Mouse (Mus musculus): ENCODE data around the gene Adamts7. TPM values are rescaled to one million over a fixed set of nuclear protein-coding genes. Genes with fewer than 3 reads are reported as not detected.
A peak's percentile ranks its signal among the peaks of the same experiment; 100 is the strongest.

Adamts7 gene
- 6.3 and 6.5 TPM in 2 replicates for polyA plus RNA-seq (2011; ENCODE audit: insufficient read length, low read depth, missing spikeins)

DNA sequence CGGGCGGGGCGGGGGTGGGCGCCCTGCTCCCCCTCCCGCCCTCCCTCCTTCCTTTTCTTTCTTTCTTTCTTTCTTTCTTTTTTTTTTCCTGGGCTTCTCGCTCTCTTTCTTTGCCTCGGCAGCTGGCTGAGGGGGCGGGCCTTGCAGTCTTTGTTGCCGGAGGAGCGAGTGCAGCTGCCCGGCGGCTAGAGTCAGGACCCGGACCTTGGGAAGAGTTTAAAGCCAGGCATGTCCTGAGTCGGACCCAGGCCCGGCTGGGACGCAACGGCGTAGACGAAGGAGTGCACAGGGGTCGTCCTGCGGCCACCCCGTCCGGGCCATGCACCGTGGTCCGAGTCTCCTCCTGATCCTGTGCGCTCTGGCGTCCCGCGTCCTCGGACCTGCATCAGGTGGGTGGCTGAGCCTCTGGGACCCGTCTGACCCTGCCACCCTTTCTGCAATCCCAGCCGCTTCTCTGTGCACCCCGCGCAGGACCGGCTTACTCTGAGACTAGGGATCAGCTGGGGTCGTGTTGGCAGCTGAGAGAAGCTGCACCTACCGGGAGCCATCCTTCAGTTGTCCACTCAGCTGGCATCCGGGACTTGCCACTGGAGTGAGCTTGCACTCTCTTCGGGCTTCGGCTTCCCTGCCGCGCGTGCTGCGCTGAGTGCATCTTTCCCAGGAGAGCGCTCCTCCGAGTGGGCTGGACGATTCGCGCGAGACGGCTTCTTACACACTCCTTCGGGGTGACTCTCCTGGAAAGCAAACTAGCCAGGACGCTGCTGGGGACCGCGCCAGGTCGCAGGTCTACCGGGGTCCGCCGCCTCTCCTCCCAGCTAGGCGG, at the start of gene Adamts7:
Gene Adamts7 (plus strand): TSS at position 144 of the 823 bp plus-strand sequence.
- TF ChIP-seq POLR2A (IDR thresholded peaks at IDR 0.05; ENCODE audit: low read depth, low read length) (no peak), CTCF (IDR thresholded peaks at IDR 0.05; ENCODE audit: borderline replicate concordance, insufficient read depth, low read length) (no peak)
- Histone ChIP-seq H3K27ac (ENCODE audit: insufficient read depth, low read length) (no peak within 1 kb of the TSS), H3K4me1 (ENCODE audit: control insufficient read depth, insufficient read depth, low read length) (no peaks in the 10 kb centered on the region), H3K4me3 (ENCODE audit: insufficient read depth, low read length) (peak within 1 kb of the TSS; percentile 56)

GRCm38 (mm10) chr9:90113151-90113550, 49.7 kb upstream of the Adamts7 start:
- Histone ChIP-seq H3K27ac (ENCODE audit: insufficient read depth, low read length) (peak overlapping the region; percentile 99), H3K4me3 (ENCODE audit: insufficient read depth, low read length) (peak overlapping the region; percentile 90), H3K4me1 (ENCODE audit: control insufficient read depth, insufficient read depth, low read length) (peaks cover 5% of the 10 kb centered on the region)
- TF ChIP-seq POLR2A (IDR thresholded peaks at IDR 0.05; ENCODE audit: low read depth, low read length) (no peak), CTCF (IDR thresholded peaks at IDR 0.05; ENCODE audit: borderline replicate concordance, insufficient read depth, low read length) (no peak)

DNA sequence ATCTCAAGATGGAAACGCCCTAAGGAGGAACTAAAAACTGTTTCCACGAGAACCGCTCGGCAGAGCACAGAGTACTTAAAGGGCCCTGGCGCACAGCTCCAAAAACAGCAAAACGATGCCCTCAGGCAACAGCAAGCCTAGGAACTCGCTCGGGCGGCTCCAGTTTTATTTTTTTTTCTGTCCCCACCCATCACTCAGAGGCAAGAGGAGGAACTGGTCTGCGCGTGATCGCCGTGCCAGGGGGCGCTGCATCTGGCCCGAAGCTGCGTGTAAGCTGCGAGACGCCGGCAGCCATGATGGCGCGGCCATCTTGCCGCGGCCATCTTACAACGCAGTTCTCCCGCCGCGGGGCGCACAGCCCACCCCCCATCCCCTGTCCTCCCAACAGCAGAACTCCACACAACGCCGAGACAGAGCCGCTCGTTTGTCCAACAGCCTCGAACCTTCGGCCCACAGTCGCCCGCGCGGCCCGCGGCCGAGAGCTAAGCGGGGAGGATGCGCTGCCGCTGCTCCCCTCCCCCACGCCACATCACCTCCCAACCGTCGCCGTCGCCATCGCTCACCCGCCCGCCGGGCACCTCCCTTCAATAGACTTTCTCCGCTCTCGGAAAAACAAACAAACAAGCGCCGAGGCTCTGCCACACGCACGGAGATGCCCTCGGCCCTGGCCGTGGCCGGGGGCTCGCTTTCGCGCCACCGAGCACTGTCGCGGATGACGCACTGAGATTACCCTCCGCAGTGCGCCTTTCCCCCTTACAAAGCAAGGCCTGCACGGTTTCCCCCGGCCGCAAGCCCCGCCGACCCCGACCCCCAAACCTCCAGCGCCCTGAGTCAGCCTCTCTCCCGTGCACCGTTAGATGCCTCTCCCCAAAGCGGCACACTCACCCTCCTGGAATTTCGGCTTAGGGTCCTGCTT, 49.0 kb upstream of the Adamts7 start:
- H3K4me3 ChIP-seq (ENCODE audit: insufficient read depth, low read length), result peak overlapping the region; percentile 90
- TF ChIP-seq POLR2A (IDR thresholded peaks at IDR 0.05; ENCODE audit: low read depth, low read length), result peak; percentile 64
- peak; percentile 78; the same call in 1 of the 2 replicates for TF ChIP-seq CTCF (IDR thresholded peaks at IDR 0.05; ENCODE audit: borderline replicate concordance, insufficient read depth, low read length)
- H3K4me1 ChIP-seq (ENCODE audit: control insufficient read depth, insufficient read depth, low read length), result peaks cover 2% of the 10 kb centered on the region; the same call in 1 of the 2 replicates
- peak overlapping the region; percentile 99 for H3K27ac ChIP-seq (ENCODE audit: insufficient read depth, low read length)

- peak within 1 kb of the TSS; percentile 90 for H3K4me3 ChIP-seq (ENCODE audit: insufficient read depth, low read length)
- H3K4me1 ChIP-seq (ENCODE audit: control insufficient read depth, insufficient read depth, low read length), result peaks cover 2% of the 10 kb centered on the region; the same call in 1 of the 2 replicates
- H3K27ac ChIP-seq (ENCODE audit: insufficient read depth, low read length), result peak within 1 kb of the TSS; percentile 99
- TF ChIP-seq POLR2A (IDR thresholded peaks at IDR 0.05; ENCODE audit: low read depth, low read length), result peak; percentile 37
- TF ChIP-seq CTCF (IDR thresholded peaks at IDR 0.05; ENCODE audit: borderline replicate concordance, insufficient read depth, low read length), result no peak
Measured at GRCm38 (mm10) chr9:90114567-90115307, 48.1 kb upstream of the Adamts7 start, which contains the start of gene Morf4l1. Gene Morf4l1, minus strand, starts transcription at chr9:90114774.

GRCm38 (mm10) chr9:90115308-90115700, 47.6 kb upstream of the Adamts7 start:
- Histone ChIP-seq H3K27ac (ENCODE audit: insufficient read depth, low read length) (no peak overlapping the region), H3K4me1 (ENCODE audit: control insufficient read depth, insufficient read depth, low read length) (peaks cover 2% of the 10 kb centered on the region; the same call in 1 of the 2 replicates), H3K4me3 (ENCODE audit: insufficient read depth, low read length) (0 out of 2 replicates have a peak overlapping the region, but pooled peaks have one; percentile 44)
- TF ChIP-seq POLR2A (IDR thresholded peaks at IDR 0.05; ENCODE audit: low read depth, low read length) (no peak), CTCF (IDR thresholded peaks at IDR 0.05; ENCODE audit: borderline replicate concordance, insufficient read depth, low read length) (no peak)

DNA sequence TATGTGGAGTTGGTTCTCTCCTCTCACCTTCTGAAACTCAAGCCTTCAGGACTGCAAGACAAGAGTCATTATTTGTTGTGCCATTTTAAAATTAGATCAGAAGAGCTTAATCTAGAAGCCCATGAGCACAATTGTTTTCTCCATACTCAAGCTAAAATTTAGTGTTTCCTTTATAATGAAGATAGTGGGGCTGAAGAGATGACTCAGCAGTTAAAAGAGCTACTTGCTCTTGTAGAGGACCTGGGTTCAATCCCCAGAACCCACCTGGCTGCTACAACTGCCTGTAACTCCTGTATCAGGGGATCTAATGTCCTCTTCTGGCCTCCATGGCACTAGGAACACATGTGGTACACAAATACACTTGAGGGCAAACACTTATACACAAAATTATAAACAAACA, 45.6 kb upstream of the Adamts7 start:
- no peak overlapping the region for H3K4me3 ChIP-seq (ENCODE audit: insufficient read depth, low read length)
- no peak overlapping the region for H3K27ac ChIP-seq (ENCODE audit: insufficient read depth, low read length)
- no peak for TF ChIP-seq POLR2A (IDR thresholded peaks at IDR 0.05; ENCODE audit: low read depth, low read length)
- TF ChIP-seq CTCF (IDR thresholded peaks at IDR 0.05; ENCODE audit: borderline replicate concordance, insufficient read depth, low read length), result no peak
- no peaks in the 10 kb centered on the region for H3K4me1 ChIP-seq (ENCODE audit: control insufficient read depth, insufficient read depth, low read length)

- Histone ChIP-seq H3K4me3 (ENCODE audit: insufficient read depth, low read length) (no peak overlapping the region), H3K4me1 (ENCODE audit: control insufficient read depth, insufficient read depth, low read length) (peaks cover 3% of the 10 kb centered on the region; the same call in 1 of the 2 replicates), H3K27ac (ENCODE audit: insufficient read depth, low read length) (no peak overlapping the region)
- TF ChIP-seq POLR2A (IDR thresholded peaks at IDR 0.05; ENCODE audit: low read depth, low read length) (no peak), CTCF (IDR thresholded peaks at IDR 0.05; ENCODE audit: borderline replicate concordance, insufficient read depth, low read length) (no peak)
Measured at GRCm38 (mm10) chr9:90122246-90122740, 40.6 kb upstream of the Adamts7 start.

DNA sequence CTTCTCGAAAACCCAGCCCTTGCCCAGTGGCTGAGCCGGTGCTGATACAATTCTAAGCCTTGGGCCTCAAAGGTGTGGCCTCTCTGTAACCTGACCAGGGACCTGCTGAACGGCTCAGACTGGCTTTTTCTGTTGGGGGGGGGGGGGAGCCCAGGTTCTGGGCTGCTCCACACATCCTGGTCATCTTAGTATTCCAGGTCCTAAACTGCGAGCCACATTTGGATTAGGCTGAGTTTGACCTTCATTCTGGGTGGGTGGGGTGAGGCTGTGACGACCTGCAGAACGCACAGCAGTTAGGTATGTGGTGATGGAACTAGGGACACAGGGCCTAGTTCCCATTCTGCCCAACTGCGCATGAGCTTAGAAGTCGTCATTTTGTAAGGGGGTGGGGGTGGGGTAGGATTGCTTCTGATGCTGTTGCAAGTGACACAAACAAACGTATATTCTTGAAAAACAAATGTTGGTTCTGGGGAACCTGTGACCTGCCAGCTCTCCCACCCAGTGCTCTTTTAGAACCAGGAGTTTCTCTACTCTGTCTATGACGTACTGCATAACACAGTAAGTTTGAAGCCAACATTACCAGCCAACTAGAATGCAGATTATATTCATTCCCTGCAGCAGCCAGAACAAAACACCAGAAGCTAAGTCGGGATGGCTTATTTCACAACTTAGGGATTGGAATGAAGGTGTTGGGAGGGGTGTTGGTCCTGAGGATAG, 38.6 kb upstream of the Adamts7 start:
- H3K4me1 ChIP-seq (ENCODE audit: control insufficient read depth, insufficient read depth, low read length), result peaks cover 3% of the 10 kb centered on the region; the same call in 1 of the 2 replicates
- no peak for TF ChIP-seq CTCF (IDR thresholded peaks at IDR 0.05; ENCODE audit: borderline replicate concordance, insufficient read depth, low read length)
- TF ChIP-seq POLR2A (IDR thresholded peaks at IDR 0.05; ENCODE audit: low read depth, low read length), result no peak
- H3K27ac ChIP-seq (ENCODE audit: insufficient read depth, low read length), result no peak overlapping the region; the same call in 1 of the 2 replicates
- no peak overlapping the region for H3K4me3 ChIP-seq (ENCODE audit: insufficient read depth, low read length)

Measured in embryonic fibroblast, embryonic 13.5 days (primary cell).